Mouse (Mus musculus): ENCODE results near the gene Bach2. TPM values are rescaled to one million over a fixed set of nuclear protein-coding genes. Genes with fewer than 3 reads are reported as not detected.

The Bach2 gene
- polyA plus RNA-seq, 2 experiments: 0.45 to 0.67 TPM

DNA sequence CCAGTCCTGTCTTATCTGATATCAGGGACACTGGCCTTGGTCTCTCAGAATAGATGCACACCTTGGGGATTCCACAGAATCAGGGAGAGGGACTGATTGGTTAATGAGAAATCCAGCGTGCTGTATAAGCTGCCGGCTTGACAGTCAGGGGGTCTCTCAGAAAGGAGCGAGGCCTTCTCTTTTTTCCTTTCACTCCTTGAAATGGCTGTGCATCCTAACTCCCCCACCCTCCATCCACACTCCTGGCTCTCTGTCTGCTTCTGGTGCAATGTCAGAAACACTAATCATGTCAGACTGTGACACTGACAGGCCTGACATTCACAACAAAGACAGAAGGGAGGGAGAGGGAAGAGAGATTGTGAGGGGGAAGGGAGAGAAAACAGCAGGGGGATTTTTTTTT, 88.3 kb downstream of the Bach2 start:
- H3K4me3 ChIP-seq (ENCODE audit: insufficient read depth in 1 of 2, low read depth in 2 of 2, low read length in 2 of 2): no peak overlapping the region
- H3K4me1 ChIP-seq (replicated peaks; ENCODE audit: control insufficient read depth in 2 of 2, insufficient read depth in 2 of 2, low read length in 1 of 2): peaks cover 0 to 9% of the 10 kb centered on the region in 2 experiments; a peak in 1 of 4 replicates
- H3K27ac ChIP-seq: no peak overlapping the region
- TF ChIP-seq EP300 (IDR thresholded peaks at IDR 0.05; ENCODE audit: low read depth): no peak
- TF ChIP-seq CTCF (IDR thresholded peaks at IDR 0.05; ENCODE audit: low read depth): no peak
- H3K9ac ChIP-seq (replicated peaks): no peak overlapping the region
- H3K27me3 ChIP-seq (ENCODE audit: control insufficient read depth, insufficient read depth, low read length): no peaks in the 10 kb centered on the region
- ATAC-seq (ENCODE audit: insufficient read depth) (no peak), DNase-seq (ENCODE audit: low read depth in 3 of 3, low spot score in 3 of 3) (no peak)
- no peaks in the 10 kb centered on the region for H3K9me3 ChIP-seq (ENCODE audit: control insufficient read depth, low read length)
- WGBS (ENCODE audit: insufficient replicate concordance): 72% methylated on average over 3 of the region's 3 CpGs
- H3K36me3 ChIP-seq (replicated peaks; ENCODE audit: control insufficient read depth, insufficient read depth, low read depth): no peaks in the 10 kb centered on the region
- H3K4me2 ChIP-seq (ENCODE audit: low read depth): no peak overlapping the region

DNA sequence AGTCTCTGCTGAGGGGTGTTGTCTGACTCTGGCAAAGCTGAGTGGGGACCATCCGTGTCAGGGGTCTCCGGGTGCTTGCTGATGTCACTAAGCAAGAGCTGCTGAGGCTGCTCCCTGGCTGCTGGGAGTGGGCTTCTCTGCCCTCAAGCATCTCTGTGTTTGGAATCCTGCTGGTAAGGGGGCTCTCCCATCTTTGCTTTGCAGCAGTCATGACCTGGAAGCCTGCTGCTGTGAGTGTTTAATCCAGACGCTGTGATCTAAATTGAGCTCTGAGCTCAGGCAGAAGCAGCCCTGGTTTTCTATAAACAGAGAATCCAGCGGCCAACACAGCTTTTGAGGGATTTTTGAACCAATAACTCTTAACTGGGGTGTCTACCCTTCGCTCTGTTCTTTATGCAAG, 89.0 kb downstream of the Bach2 start:
- Histone ChIP-seq H3K4me1 (replicated peaks; ENCODE audit: control insufficient read depth in 2 of 2, insufficient read depth in 2 of 2, low read length in 1 of 2) (peaks cover 0 to 9% of the 10 kb centered on the region in 2 experiments; a peak in 1 of 4 replicates), H3K4me2 (ENCODE audit: low read depth) (no peak overlapping the region), H3K9me3 (ENCODE audit: control insufficient read depth, low read length) (no peaks in the 10 kb centered on the region), H3K4me3 (ENCODE audit: insufficient read depth in 1 of 2, low read depth in 2 of 2, low read length in 2 of 2) (no peak overlapping the region), H3K27ac (no peak overlapping the region), H3K27me3 (ENCODE audit: control insufficient read depth, insufficient read depth, low read length) (no peaks in the 10 kb centered on the region), H3K9ac (replicated peaks) (no peak overlapping the region), H3K36me3 (replicated peaks; ENCODE audit: control insufficient read depth, insufficient read depth, low read depth) (no peaks in the 10 kb centered on the region)
- TF ChIP-seq EP300 (IDR thresholded peaks at IDR 0.05; ENCODE audit: low read depth) (no peak), CTCF (IDR thresholded peaks at IDR 0.05; ENCODE audit: low read depth) (no peak)
- ATAC-seq (ENCODE audit: insufficient read depth) (no peak), DNase-seq (ENCODE audit: low read depth in 3 of 3, low spot score in 3 of 3) (no peak)
- 49% methylated on average over 5 of the region's 5 CpGs for WGBS (ENCODE audit: insufficient replicate concordance)

- TF ChIP-seq CTCF (IDR thresholded peaks at IDR 0.05; ENCODE audit: low read depth): no peak
- TF ChIP-seq EP300 (IDR thresholded peaks at IDR 0.05; ENCODE audit: low read depth): no peak
- H3K4me3 ChIP-seq (ENCODE audit: insufficient read depth in 1 of 2, low read depth in 2 of 2, low read length in 2 of 2): no peak overlapping the region
- no peak for DNase-seq (ENCODE audit: low read depth in 3 of 3, low spot score in 3 of 3)
- H3K4me1 ChIP-seq (replicated peaks; ENCODE audit: control insufficient read depth in 2 of 2, insufficient read depth in 2 of 2, low read length in 1 of 2): peaks cover 0 to 9% of the 10 kb centered on the region in 2 experiments; a peak in 1 of 4 replicates
- no peak for ATAC-seq (ENCODE audit: insufficient read depth)
- H3K27ac ChIP-seq: no peak overlapping the region
- 44% methylated on average over 2 of the region's 2 CpGs for WGBS (ENCODE audit: insufficient replicate concordance)
- no peak overlapping the region for H3K4me2 ChIP-seq (ENCODE audit: low read depth)
- H3K36me3 ChIP-seq (replicated peaks; ENCODE audit: control insufficient read depth, insufficient read depth, low read depth): no peaks in the 10 kb centered on the region
- H3K9ac ChIP-seq (replicated peaks): no peak overlapping the region
- H3K27me3 ChIP-seq (ENCODE audit: control insufficient read depth, insufficient read depth, low read length): no peaks in the 10 kb centered on the region
- no peaks in the 10 kb centered on the region for H3K9me3 ChIP-seq (ENCODE audit: control insufficient read depth, low read length)
These were observed 90.0 kb downstream of the Bach2 start for GRCm38 (mm10) chr4:32328561-32328960.

DNA sequence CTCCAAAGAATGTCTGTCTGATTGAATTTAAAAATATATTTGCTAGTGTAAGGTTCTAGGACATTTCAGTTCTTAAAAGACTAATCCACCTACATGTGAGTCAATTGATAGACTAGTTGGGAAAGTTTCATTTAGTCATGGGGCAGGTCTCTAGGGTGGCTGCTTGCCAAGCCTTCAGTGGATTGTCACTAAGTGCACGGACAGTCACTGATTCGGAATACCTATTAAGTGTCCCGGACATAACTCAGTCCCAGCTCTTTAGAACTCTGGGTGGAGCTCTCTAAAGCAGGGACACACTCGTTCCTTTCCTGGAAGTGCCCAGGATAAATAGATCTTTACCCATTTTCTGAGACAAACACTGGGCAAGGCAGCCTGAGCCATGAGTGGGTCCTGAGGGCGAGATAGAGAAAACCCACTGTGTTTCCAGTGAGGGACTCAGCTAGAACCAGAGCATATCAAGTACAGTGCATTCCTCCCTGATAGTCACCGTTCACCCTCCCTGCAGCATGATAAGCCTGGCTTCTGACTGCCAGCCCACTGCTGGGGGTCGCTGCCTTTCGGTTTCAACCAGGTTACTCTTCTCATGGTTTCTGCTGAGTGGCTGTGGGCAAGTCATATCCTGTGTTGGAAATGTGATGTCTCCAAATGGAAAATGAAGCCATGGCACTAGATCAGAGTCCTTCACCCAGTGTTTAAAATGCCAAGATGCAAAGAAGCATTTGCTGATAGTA, 92.1 kb downstream of the Bach2 start:
- peaks cover 0 to 12% of the 10 kb centered on the region in 2 experiments; a peak in 1 of 4 replicates for H3K4me1 ChIP-seq (replicated peaks; ENCODE audit: control insufficient read depth in 2 of 2, insufficient read depth in 2 of 2, low read length in 1 of 2)
- H3K9me3 ChIP-seq (ENCODE audit: control insufficient read depth, low read length): no peaks in the 10 kb centered on the region
- no peak for ATAC-seq (ENCODE audit: insufficient read depth)

GRCm38 (mm10) chr4:32332028-32332427, 93.4 kb downstream of the Bach2 start:
- Histone ChIP-seq H3K4me3 (ENCODE audit: insufficient read depth in 1 of 2, low read depth in 2 of 2, low read length in 2 of 2) (no peak overlapping the region), H3K9ac (replicated peaks) (no peak overlapping the region), H3K4me1 (replicated peaks; ENCODE audit: control insufficient read depth in 2 of 2, insufficient read depth in 2 of 2, low read length in 1 of 2) (peaks cover 2 to 24% of the 10 kb centered on the region in 2 experiments; a peak in 3 of 4 replicates), H3K27ac (no peak overlapping the region), H3K27me3 (ENCODE audit: control insufficient read depth, insufficient read depth, low read length) (no peaks in the 10 kb centered on the region), H3K36me3 (replicated peaks; ENCODE audit: control insufficient read depth, insufficient read depth, low read depth) (no peaks in the 10 kb centered on the region), H3K9me3 (ENCODE audit: control insufficient read depth, low read length) (no peaks in the 10 kb centered on the region), H3K4me2 (ENCODE audit: low read depth) (no peak overlapping the region)
- 75% methylated on average over 12 of the region's 12 CpGs for WGBS (ENCODE audit: insufficient replicate concordance)
- TF ChIP-seq EP300 (IDR thresholded peaks at IDR 0.05; ENCODE audit: low read depth) (no peak), CTCF (IDR thresholded peaks at IDR 0.05; ENCODE audit: low read depth) (no peak)
- DNase-seq (ENCODE audit: low read depth in 3 of 3, low spot score in 3 of 3): no peak
- ATAC-seq (ENCODE audit: insufficient read depth): no peak

More for the DNA sequence above, 92.1 kb downstream of the Bach2 start:
- Histone ChIP-seq H3K27ac (no peak overlapping the region), H3K36me3 (replicated peaks; ENCODE audit: control insufficient read depth, insufficient read depth, low read depth) (no peaks in the 10 kb centered on the region), H3K4me2 (ENCODE audit: low read depth) (no peak overlapping the region), H3K9ac (replicated peaks) (no peak overlapping the region), H3K27me3 (ENCODE audit: control insufficient read depth, insufficient read depth, low read length) (no peaks in the 10 kb centered on the region), H3K4me3 (ENCODE audit: insufficient read depth in 1 of 2, low read depth in 2 of 2, low read length in 2 of 2) (no peak overlapping the region)
- no peak for TF ChIP-seq CTCF (IDR thresholded peaks at IDR 0.05; ENCODE audit: low read depth)
- no peak for TF ChIP-seq EP300 (IDR thresholded peaks at IDR 0.05; ENCODE audit: low read depth)
- WGBS (ENCODE audit: insufficient replicate concordance): 36% methylated on average over 8 of the region's 8 CpGs
- no peak for DNase-seq (ENCODE audit: low read depth in 3 of 3, low spot score in 3 of 3)
